Mouse (Mus musculus) gonadal fat pad, adult 2 months (tissue): Measurements from ENCODE around the gene Mboat7. TPM values are rescaled to one million over a fixed set of nuclear protein-coding genes. Genes with fewer than 3 reads are reported as not detected.

Experiments
- DNase-seq: peaks from one replicate; pipeline ENCODE4 v3.0.0-alpha.2; 2012; ENCODE audit warnings: low read depth
- polyA plus RNA-seq: library from polyadenylated mRNA; depleted of rRNA; stranded (reverse); fragments of >200 nt; gene quantifications from 2 replicates; pipeline ENCODE4 v1.2.3, GENCODE M21; 2012; rRNA removed

Gene Mboat7
- polyA plus RNA-seq, 1 experiment: 43.9 TPM

DNA sequence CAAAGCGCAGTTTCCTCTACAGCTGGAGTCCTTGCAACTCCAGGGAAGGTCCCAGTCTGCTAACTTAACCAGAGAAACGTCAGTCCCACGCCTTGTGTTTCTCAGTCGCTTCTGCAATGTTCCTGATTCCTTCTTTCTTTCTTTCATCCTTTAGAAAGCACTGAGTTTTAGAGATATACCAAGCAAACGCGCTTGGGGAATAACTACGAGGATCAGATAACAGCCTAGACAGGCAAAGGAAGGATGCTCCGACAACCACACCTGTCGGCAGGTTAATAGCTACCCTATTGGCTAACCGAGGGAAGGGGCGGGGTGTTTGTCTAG lies 49.0 kb downstream of the Mboat7 start:
- no peak for DNase-seq

DNA sequence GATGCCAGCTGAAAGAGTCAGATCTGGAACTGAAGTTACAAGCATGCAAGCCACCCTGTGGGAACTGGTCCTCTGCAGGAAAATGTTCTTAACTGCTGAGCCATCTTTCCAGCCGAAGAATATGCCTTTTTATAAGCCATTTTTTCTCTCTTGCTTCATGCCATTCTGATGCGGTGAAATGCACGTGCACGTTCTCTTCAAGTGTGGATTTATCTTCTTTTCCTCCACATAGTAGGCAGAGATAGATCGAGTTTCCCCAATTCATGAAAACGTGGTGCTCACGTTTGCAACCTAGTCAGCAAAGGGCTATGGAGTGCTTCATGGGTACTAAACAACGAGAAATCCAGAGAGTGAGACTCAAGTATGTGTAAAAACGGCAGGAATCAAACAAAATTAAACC lies 49.5 kb downstream of the Mboat7 start:
- no peak for DNase-seq

DNA sequence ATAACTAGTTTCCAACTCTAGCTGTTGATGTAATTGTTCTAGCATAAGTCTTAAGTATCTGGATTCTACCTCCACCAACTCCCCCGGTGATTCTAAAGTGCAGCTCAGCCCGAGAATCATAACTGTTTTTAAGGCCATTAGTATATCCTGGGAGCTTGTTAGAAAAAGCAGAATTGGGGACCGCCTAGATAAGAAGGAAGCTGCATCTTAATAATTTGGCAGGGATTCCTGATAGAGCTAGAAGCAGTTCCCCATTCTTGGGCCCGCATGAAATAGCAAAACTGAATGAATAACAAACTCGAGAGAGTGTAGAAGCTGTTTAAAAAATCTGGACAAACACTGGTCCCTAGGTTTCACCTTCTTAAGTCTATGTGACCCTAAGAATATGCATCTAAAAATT lies 49.9 kb downstream of the Mboat7 start:
- no peak for DNase-seq

DNA sequence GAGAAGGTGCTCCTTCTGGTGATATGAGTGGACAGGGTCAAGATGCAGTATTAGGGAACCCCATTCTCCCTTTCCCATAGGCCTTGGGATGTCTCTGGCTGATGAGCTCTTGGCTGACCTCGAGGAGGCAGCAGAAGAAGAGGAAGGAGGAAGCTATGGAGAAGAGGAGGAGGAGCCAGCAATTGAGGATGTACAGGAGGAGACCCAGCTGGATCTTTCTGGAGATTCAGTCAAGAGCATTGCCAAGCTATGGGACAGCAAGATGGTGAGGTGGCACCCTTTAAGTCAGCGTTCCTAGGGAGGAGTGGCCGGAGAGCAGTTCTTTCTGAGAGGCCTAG lies 62.9 kb downstream of the Mboat7 start:
- no peak for DNase-seq

DNA sequence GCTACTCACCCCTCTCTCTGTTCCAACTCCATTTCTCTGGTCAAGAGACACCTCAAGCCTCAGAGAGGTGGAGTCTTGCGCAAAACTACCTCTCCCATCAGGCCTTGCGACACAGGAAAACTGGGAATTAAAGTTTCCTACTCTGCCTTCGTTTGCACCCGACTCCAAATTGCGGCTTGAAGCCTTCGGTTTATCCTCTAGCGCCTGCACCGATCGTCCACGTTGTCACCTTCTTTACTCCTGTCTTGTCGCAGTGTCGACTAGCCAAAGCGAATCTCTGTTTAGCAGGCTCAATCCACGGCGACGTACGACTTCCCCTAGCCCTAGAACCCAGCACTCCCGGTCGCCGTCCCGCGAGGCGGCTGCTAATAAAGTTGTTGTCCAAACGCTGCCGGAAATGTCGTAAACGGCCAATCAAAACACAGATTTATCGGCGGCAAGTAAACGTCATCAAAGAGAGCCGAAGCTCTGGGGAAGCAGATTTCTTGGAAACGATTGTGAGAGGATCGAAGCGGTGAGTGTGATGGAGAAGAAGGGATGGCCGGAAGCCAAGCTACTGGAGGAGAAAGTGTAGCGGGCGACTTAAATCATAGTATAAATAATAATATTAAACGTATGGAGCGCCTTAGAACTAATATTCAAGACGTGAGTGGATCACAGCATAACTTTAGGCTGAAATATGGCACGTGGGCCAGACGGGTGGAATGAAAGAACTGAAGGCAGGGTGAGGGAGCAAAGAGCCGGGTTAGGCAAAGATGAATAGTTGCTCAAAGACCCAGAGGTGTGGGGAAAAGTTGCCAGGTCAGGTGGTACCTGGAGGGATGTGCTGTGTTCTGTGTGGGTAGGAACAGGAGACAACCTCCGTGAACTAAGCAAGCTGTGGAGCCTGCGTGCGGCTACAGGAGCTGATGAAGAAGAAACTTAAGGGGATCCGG lies 63.5 kb downstream of the Mboat7 start, which contains the start of the genes Tfpt and Prpf31:
TSS of gene Tfpt (minus strand) at position 387 of the 935 bp plus-strand sequence.
TSS of gene Prpf31 (plus strand) at position 443 of the 935 bp plus-strand sequence.
- DNase-seq: no peak

DNA sequence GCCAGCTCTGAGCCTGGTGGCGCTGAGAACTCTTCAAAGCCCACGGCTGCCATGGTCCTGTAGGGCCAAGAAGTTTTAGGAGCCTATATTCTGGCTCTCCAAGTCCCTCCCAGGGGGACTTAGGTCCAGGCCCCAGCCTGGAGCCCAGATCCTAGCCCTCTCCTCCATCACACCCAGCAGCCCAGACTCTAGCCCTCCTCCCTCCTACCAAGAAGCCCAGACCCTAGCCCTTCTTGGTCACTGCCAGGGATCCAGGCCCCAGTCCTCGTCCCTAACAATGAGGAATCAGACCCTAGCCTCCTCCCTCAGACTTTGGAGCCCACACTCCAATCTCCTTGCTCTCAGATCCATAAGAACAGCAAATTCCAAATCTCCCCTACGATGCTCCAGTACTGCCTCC lies 64.3 kb downstream of the Mboat7 start:
- no peak for DNase-seq

Other genes with a start within 250 kb of the Mboat7 start
- 0.26 TPM in 1 of 2 replicates, not detected in the other for gene Tarm1, start 190.9 kb downstream of the Mboat7 start, polyA plus RNA-seq
- gene Oscar, start 77.4 kb downstream of the Mboat7 start, polyA plus RNA-seq: 0.20 TPM in 2 replicates
- 230 and 382 TPM in 2 replicates for gene Ndufa3, start 76.2 kb downstream of the Mboat7 start, polyA plus RNA-seq
- 9.3 and 11.5 TPM in 2 replicates for gene Tfpt, start 63.6 kb downstream of the Mboat7 start, polyA plus RNA-seq
- gene Prpf31, start 63.5 kb downstream of the Mboat7 start, polyA plus RNA-seq: 28.9 and 29.8 TPM in 2 replicates
- 30.7 and 57.8 TPM in 2 replicates for gene Cnot3, start 48.3 kb downstream of the Mboat7 start, polyA plus RNA-seq
- 4.5 and 5.0 TPM in 2 replicates for gene Leng1, start 27.7 kb downstream of the Mboat7 start, polyA plus RNA-seq
- 91.0 and 95.0 TPM in 2 replicates for gene Tmc4, start 16.0 kb downstream of the Mboat7 start, polyA plus RNA-seq
- gene Tsen34, start 660 bp downstream of the Mboat7 start, polyA plus RNA-seq: 100 and 114 TPM in 2 replicates
- 2,234 and 2,492 TPM in 2 replicates for gene Rps9, start 10.5 kb upstream of the Mboat7 start, polyA plus RNA-seq
- gene Pirb, start 26.9 kb upstream of the Mboat7 start, polyA plus RNA-seq: 10.7 and 16.1 TPM in 2 replicates
- gene Gm15448, start 132.2 kb upstream of the Mboat7 start, polyA plus RNA-seq: 0.45 and 0.62 TPM in 2 replicates
- 0.43 and 1.3 TPM in 2 replicates for gene Pira2, start 151.5 kb upstream of the Mboat7 start, polyA plus RNA-seq
- gene Gm14548, start 204.6 kb upstream of the Mboat7 start, polyA plus RNA-seq: 1.3 and 3.4 TPM in 2 replicates
- 1.8 and 2.0 TPM in 2 replicates for gene Lilra6, start 222.0 kb upstream of the Mboat7 start, polyA plus RNA-seq